Mouse (Mus musculus) olfactory bulb, adult 2 months (tissue): ENCODE measurements around the gene Ubl3. TPM values are rescaled to one million over a fixed set of nuclear protein-coding genes. Genes with fewer than 3 reads are reported as not detected.

Experiments
- H3K27ac ChIP-seq: fragments of 200-500 bp; 2 replicates; pipeline ENCODE4 v1.5.1; 2012; ENCODE audit warnings: low read depth, low read length; ENCODE audit not compliant: insufficient read depth
- H3K4me1 ChIP-seq: fragments of 200-500 bp; 2 replicates; pipeline ENCODE4 v1.6.1; 2012; ENCODE audit warnings: low read length; ENCODE audit not compliant: control insufficient read depth, insufficient read depth
- H3K4me3 ChIP-seq: fragments of 200-500 bp; 2 replicates; pipeline ENCODE4 v1.5.1; 2012; ENCODE audit warnings: mild to moderate bottlenecking, low read depth, low read length, moderate library complexity; ENCODE audit not compliant: insufficient read depth
- CTCF ChIP-seq: fragments of 200-500 bp; IDR thresholded peaks from 2 replicates; pipeline ENCODE4 v1.5.1; 2012; ENCODE audit warnings: low read depth, mild to moderate bottlenecking, low read length, moderate library complexity; ENCODE audit not compliant: insufficient read depth
- POLR2A ChIP-seq: fragments of 200-500 bp; IDR thresholded peaks from 2 replicates; pipeline ENCODE4 v1.6.1; 2012; ENCODE audit warnings: mild to moderate bottlenecking, low read depth, low read length, moderate library complexity; ENCODE audit not compliant: insufficient read depth
- WGBS: fragments of 180-500 bp; shearing (Covaris S2); methylation state at CpG from one replicate; pipeline ENCODE4 v1.1.7; 2018; 5-methylcytosine and 5-hydroxymethylcytosine counted together
- polyA plus RNA-seq: library from polyadenylated mRNA; stranded (reverse); fragments of >200 nt; gene quantifications from 2 replicates; pipeline ENCODE4 v1.2.4, GENCODE M21; 2012; ENCODE audit warnings: low replicate concordance; ENCODE audit not compliant: missing spikeins, insufficient read depth, insufficient read length

The Ubl3 gene
- polyA plus RNA-seq, 1 experiment = not detected

DNA sequence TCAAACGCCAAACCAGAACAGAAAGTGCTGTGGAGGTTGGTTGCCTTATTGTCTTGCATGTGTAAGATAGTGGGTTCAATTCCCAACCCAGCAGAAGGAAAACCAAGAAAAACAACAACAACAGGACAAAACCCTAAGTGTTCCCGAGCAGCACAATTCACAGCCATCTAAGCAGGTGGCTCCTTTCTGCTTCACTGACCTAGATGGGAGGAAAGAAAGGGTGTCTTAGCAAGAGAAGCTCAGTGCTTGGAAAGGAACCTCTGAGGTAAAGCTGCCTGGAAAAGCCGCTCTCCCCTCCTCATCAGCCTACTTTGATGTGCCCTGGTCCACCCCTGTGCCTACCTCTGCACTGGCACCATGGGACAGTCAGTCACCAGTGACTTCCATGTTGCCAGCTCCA, 70.8 kb downstream of the Ubl3 start:
- no peak overlapping the region for H3K27ac ChIP-seq
- TF ChIP-seq CTCF (no peak), POLR2A (no peak)
- H3K4me1 ChIP-seq = no peaks in the 10 kb centered on the region

DNA sequence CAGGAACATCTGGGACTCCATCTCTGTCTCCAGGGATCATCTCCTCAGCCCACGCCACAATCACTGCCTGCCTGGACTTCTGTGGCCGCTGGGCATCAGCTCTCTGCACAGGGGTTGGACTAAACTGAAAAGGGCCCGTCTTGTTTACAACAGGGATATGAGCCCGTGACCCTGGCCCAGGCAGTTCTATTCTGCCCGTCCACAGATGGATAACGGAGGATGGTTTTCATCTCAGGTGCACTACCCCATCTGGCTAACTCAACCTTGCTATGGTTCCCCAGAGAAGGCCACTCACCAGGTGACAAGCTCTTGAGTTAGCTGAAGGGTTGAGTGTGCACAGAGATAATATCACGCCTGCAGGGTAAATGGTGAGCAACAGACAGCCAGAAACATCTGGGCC, 78.2 kb downstream of the Ubl3 start:
- Histone ChIP-seq H3K4me3 (no peak overlapping the region), H3K4me1 (no peaks in the 10 kb centered on the region), H3K27ac (no peak overlapping the region)
- TF ChIP-seq POLR2A (no peak), CTCF (no peak)
- WGBS = 86% methylated on average over 7 of the region's 7 CpGs

More for the DNA sequence above, 70.8 kb downstream of the Ubl3 start:
- WGBS = 85% methylated on average over 3 of the region's 3 CpGs
- H3K4me3 ChIP-seq = no peak overlapping the region

DNA sequence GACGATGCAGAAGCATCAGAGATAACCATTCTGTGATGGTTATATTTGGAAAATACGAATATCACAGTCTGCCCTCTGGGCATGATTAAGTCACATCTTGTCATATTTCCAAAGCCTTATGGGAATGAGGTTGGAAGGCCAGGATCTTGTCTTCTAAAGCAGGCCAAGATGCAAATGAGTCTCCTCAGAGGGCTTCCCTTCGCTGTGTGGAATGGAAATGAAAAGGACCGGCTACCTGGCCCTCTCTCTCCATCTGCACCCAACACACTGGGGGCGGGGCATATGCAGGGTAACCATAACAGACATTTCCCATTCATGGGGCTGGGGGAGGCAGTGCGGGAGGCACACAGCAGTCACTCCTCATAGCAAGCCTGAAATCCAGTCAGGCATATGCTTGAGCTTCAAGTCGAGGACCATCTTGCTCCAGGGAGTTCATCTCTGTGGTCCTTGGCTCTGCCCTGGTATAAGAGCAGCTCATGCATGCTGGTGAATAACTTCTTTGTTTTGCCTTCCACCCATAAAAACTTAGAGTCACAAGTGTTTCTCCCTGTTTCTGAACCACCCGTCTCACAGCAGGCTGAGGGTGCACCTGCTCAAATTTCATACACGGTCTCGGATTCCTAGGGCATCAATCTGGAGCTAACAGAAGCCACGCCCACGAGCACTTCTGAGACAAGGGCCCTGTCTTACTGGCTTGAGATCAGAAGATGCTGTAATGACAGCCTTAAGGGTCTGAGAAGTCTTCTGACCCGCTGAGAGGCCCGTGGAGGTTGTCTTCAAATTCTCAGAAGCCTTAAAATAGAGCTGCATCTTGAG, 83.8 kb downstream of the Ubl3 start:
- 75% methylated on average over 14 of the region's 14 CpGs for WGBS
- no peak overlapping the region for H3K4me3 ChIP-seq
- TF ChIP-seq POLR2A (no peak), CTCF (no peak)
- no peak overlapping the region for H3K27ac ChIP-seq
- peaks cover 4% of the 10 kb centered on the region; the same call in 1 of the 2 replicates for H3K4me1 ChIP-seq

DNA sequence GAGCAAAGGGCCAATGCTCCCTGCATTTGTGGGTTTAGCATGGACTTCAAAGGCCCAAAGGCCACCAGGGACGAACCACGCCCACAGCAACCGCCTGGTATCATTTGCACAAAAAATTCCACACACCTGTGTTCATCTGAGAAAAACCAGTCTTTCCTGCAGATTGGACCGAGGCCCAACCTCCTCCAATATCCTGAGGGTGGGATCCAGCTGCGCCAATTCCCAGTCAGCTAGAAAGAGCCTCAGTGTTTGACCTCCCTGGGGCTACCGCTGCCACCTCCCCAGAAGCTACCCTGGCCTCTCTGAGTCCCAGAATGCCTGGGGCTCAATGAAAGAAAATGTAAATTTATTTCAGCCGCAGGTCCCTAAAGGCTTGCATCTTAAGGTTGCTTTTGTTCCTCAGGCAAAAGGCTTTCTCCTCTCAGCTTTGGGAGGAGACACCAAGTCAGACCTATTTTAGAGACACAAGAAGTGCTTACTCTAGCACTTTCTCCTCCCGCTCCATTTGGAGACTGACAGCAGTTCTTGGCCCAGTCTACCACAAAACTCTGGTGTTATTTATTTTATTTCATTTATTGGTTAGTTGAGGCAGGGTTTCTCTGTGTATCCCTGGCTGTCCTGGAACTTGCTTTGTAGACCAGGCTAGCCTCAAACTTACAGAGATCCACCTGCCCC, 85.5 kb downstream of the Ubl3 start:
- WGBS = 62% methylated on average over 8 of the region's 8 CpGs
- TF ChIP-seq POLR2A (no peak), CTCF (no peak)
- Histone ChIP-seq H3K4me3 (no peak overlapping the region), H3K27ac (no peak overlapping the region), H3K4me1 (peaks cover 4% of the 10 kb centered on the region; the same call in 1 of the 2 replicates)

DNA sequence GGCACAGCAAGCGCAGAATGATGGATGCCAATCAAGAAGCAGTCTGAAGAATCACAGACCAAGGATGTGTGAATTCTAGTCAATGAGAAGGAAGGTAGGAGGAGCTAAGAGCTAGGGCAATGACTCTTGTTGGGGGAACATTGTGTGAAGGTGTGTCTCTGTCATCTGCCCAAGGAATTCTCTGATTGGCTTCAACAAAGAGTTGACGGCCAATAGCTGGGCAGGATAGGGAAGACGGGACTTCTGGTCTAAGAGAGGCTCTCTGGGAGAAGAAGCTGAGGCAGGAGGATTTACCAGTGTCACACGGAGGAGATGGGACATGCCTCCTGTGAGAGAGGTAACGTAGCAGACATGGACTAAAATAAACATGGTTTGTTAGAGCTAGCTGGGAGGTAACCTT, 86.5 kb downstream of the Ubl3 start:
- 89% methylated on average over 5 of the region's 5 CpGs for WGBS
- Histone ChIP-seq H3K4me3 (no peak overlapping the region), H3K4me1 (peaks cover 4% of the 10 kb centered on the region; the same call in 1 of the 2 replicates), H3K27ac (no peak overlapping the region)
- TF ChIP-seq CTCF (no peak), POLR2A (no peak)

DNA sequence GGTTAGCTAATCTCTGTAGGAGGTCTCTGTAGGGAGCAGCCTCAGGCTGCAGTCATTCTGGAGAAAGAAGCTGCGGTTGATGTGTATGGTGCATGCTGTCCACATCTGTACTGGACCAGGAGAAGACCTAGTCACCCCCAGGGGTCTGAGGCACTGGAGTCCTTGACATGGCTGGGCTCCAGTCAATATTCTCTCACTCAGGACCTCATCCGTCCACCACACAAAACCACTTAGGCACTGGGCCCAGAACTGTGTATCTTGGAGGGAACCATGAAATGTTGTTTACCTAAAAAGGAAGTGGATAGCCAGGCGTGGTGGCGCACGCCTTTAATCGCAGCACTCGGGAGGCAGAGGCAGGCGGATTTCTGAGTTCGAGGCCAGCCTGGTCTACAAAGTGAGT, 87.5 kb downstream of the Ubl3 start:
- Histone ChIP-seq H3K4me3 (no peak overlapping the region), H3K4me1 (peaks cover 4% of the 10 kb centered on the region; the same call in 1 of the 2 replicates), H3K27ac (no peak overlapping the region)
- TF ChIP-seq POLR2A (no peak), CTCF (no peak)
- 94% methylated on average over 9 of the region's 9 CpGs for WGBS

DNA sequence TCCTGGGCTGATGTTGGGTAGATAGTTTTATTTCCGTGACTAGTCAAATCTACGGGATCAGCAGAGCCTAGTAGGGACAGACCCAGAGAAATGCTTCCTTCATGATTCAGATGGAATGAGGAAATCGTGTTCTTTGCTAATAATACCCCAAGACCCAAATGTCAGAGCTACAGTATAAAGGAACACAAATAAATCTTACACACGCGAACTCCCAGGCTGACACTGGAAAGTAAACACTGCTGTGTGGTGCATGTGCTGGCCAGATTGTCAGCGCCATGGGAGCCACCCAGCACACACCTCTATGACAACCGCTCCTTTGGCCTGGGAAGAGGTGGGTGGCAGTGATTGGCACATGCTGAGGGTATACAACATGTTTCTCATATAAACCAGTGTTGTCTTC, 88.1 kb downstream of the Ubl3 start:
- 53% methylated on average over 7 of the region's 7 CpGs for WGBS
- TF ChIP-seq POLR2A = no peak
- no peak for TF ChIP-seq CTCF
- H3K4me1 ChIP-seq = peaks cover 4% of the 10 kb centered on the region; the same call in 1 of the 2 replicates
- no peak overlapping the region for H3K4me3 ChIP-seq
- H3K27ac ChIP-seq = no peak overlapping the region

DNA sequence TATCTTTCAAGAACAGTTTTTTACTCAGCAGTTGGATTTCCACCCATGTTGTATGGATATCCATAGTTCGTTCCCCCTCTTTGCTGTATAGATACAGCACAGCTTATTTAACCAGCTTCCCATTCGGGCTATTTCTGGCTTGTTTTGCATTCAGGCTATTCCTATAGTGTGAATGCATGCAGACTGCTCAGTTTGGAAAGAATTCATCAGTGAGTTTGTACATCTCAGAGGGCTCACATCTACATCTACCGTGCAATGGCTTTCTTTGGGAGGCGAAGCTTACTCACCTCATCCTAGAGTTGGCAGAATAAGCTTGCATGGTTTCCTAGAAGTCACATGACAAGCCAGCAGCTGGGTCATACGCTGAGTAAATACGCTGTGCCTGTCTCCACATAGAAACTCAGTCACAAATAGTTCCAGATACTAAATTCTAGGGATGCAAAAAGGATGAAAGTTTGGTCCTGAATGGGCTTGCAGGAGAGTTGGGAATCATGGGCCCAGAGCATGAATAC, 88.8 kb downstream of the Ubl3 start:
- H3K4me1 ChIP-seq = peaks cover 4% of the 10 kb centered on the region; the same call in 1 of the 2 replicates
- H3K27ac ChIP-seq = no peak overlapping the region
- H3K4me3 ChIP-seq = no peak overlapping the region
- 60% methylated on average over 6 of the region's 6 CpGs for WGBS
- TF ChIP-seq POLR2A = no peak
- TF ChIP-seq CTCF = no peak

Other genes starting within 250 kb of the Ubl3 start
- not detected in 2 replicates for gene Slc7a1, start 152.9 kb downstream of the Ubl3 start, polyA plus RNA-seq